Mouse (Mus musculus): ENCODE results near the gene Tpx2.

DNA sequence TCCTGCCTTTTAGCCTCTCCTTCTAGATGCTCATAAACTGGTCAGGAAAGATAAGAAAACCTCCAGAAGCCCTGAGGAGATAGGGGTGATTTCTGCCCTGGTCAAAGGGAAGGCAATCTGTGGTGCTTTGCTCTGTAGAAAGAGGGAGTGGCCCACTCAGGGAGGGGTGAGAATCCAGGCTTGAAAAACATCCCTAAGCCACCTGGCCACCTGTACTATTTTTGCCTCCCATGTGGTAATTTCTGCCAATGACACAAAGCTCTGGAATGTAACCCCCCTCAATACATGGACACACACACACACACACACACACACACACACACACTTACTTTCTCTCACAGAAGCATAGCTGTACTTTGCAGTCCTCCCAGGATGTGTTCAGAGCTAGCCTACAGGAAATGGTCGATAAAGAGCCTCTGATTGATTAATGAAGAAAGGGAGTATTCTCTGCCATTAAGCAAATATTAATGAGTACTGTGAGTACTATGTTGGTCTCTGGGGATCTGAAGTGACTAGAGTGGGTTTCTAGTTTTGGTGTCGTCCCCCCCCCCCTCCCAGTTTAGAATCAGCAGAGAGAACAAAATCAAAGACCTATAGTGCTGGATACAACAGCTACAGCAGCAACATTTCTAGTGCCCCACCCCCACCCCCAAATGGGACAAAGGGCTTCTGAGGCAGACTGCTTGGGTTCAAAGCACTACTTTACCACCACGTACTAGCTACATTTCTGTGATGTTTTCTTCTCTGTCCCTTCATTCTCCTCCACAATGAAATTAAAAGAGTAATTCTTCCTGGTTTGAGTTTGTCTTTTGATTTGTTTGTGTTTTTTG lies 36.2 kb upstream of the Tpx2 start:
- TF ChIP-seq ZC3H11A (IDR thresholded peaks at IDR 0.05; ENCODE audit: borderline replicate concordance, low read depth, low read length) (no peak), MAFK (IDR thresholded peaks at IDR 0.05; ENCODE audit: insufficient read depth, low read depth, low read length) (no peak), HCFC1 (IDR thresholded peaks at IDR 0.05; ENCODE audit: borderline replicate concordance, insufficient read depth, low read length) (no peak), ZNF384 (IDR thresholded peaks at IDR 0.05; ENCODE audit: low read depth, low read length) (no peak)
